ENCODE assay signal across 23 mouse cellular contexts in genomic region chr5:57943176-57943575, GRCm38 (mm10).
DNase-seq lines count a peak whose midpoint lies in the region; ATAC-seq and TF ChIP-seq lines count a peak whose summit lies in the region.
"Had no signal": no experiment of that assay in that cellular context is flagged by ENCODE, and none has a peak within 500 bp of the region (broad histone marks: within the 10 kb centered on the region; RNA-seq: fewer than 3 reads in every experiment).

No protein-coding gene starts in this region.

- H3K4me2 ChIP-seq in lung, embryonic 14.5 days, result no peak overlapping the region
- H3K4me2 ChIP-seq: embryonic facial prominence, embryonic 15.5 days; forebrain, embryonic 12.5 days; heart, embryonic 13.5 days; hindbrain, embryonic 15.5 days had no signal

- TF ChIP-seq POLR2A in lung, adult 2 months (IDR thresholded peaks at IDR 0.05; ENCODE audit: borderline replicate concordance, extremely low read depth, low read depth, low read length), result no peak

- WGBS in lung, embryonic 14.5 days, result 48% methylated on average over 2 of the region's 2 CpGs
- WGBS in lung, adult 2 months, result 51% methylated on average over 2 of the region's 2 CpGs

- no peaks in the 10 kb centered on the region for H3K36me3 ChIP-seq in lung, embryonic 14.5 days (ENCODE audit: insufficient read depth)
- H3K36me3 ChIP-seq: embryonic facial prominence, embryonic 15.5 days; forebrain, embryonic 12.5 days; hindbrain, embryonic 15.5 days had no signal

- TF ChIP-seq CTCF in lung, embryonic 14.5 days (IDR thresholded peaks at IDR 0.05; ENCODE audit: low read depth), result no peak
- TF ChIP-seq CTCF in lung, adult 2 months (IDR thresholded peaks at IDR 0.05; ENCODE audit: insufficient read depth, low read length), result no peak

- no peaks in the 10 kb centered on the region for H3K9me3 ChIP-seq in lung, embryonic 14.5 days (ENCODE audit: low read depth, low read length)
- H3K9me3 ChIP-seq: embryonic facial prominence, embryonic 15.5 days; forebrain, embryonic 12.5 days; G1E; heart, embryonic 13.5 days; hindbrain, embryonic 15.5 days had no signal

- no peaks in the 10 kb centered on the region for H3K4me1 ChIP-seq in lung, embryonic 14.5 days (ENCODE audit: insufficient read depth)
- H3K4me1 ChIP-seq in lung, adult 2 months (ENCODE audit: control insufficient read depth, insufficient read depth, low read length), result no peaks in the 10 kb centered on the region
- H3K4me1 ChIP-seq: embryonic facial prominence, embryonic 15.5 days; forebrain, embryonic 12.5 days had no signal

- peak; percentile 38; the same call in 1 of the 2 replicates for ATAC-seq in lung, embryonic 14.5 days (ENCODE audit: insufficient read depth)
- ATAC-seq: activated CD4-positive, CD25-positive, alpha-beta regulatory T cell, adult 4 months; CD4-positive, CD25-positive, alpha-beta regulatory T cell, adult 4 months; forebrain, embryonic 16.5 days had no signal

- no peak for DNase-seq in lung, embryonic 14.5 days
- no peak for DNase-seq in lung, adult 2 months
- DNase-seq in 3T3-L1 (ENCODE audit: low read depth, low spot score), result peak; percentile 69
- DNase-seq in NIH3T3 (ENCODE audit: low read depth), result peak; percentile 23
- DNase-seq in gonadal fat pad, adult 2 months (ENCODE audit: low read depth), result peak; percentile 90
- DNase-seq in kidney, postnatal 10 days, result no peak
- DNase-seq: adrenal gland, postnatal 14 days; B cell, adult 2 months; cerebellum, adult 18-20 months; cerebellum, adult 9-11 months; cerebellum, postnatal 36 days; gastrocnemius, adult 2 months; gastrocnemius, postnatal 25 days; heart, adult 11 months; heart, postnatal 36 days had no signal

- H3K27me3 ChIP-seq in lung, embryonic 14.5 days (ENCODE audit: insufficient read depth, low read length), result no peaks in the 10 kb centered on the region
- H3K27me3 ChIP-seq: embryonic facial prominence, embryonic 15.5 days; forebrain, embryonic 12.5 days; heart, embryonic 13.5 days; hindbrain, embryonic 15.5 days had no signal

- no peak overlapping the region for H3K9ac ChIP-seq in lung, embryonic 14.5 days
- H3K9ac ChIP-seq: embryonic facial prominence, embryonic 15.5 days; forebrain, embryonic 12.5 days; heart, embryonic 13.5 days; hindbrain, embryonic 15.5 days had no signal

- no peak overlapping the region for H3K27ac ChIP-seq in lung, embryonic 14.5 days (ENCODE audit: low read depth)
- H3K27ac ChIP-seq: embryonic facial prominence, embryonic 15.5 days; forebrain, embryonic 12.5 days; gastrocnemius, adult 2 months; heart, embryonic 13.5 days; hindbrain, embryonic 15.5 days had no signal

- no peak overlapping the region for H3K4me3 ChIP-seq in lung, embryonic 14.5 days (ENCODE audit: low read depth, low read length)
- H3K4me3 ChIP-seq in lung, adult 2 months (replicated peaks; ENCODE audit: extremely low read depth, low read depth, low read length), result no peak overlapping the region
- H3K4me3 ChIP-seq: embryonic facial prominence, embryonic 15.5 days; forebrain, embryonic 12.5 days; gastrocnemius, adult 2 months; heart, embryonic 13.5 days; hindbrain, embryonic 15.5 days had no signal

Comparison
In these comparisons a context has a peak if more than half of its experiments do, and no peak if none do; other contexts are left out.
1. DNase-seq: peak in 3T3-L1 (single experiment), NIH3T3 (single experiment) and gonadal fat pad, adult 2 months (single experiment); none in lung, embryonic 14.5 days (single experiment), lung, adult 2 months (single experiment) and kidney, postnatal 10 days (single experiment).